Mouse (Mus musculus) embryonic facial prominence, embryonic 12.5 days (tissue): ENCODE measurements around the gene Bmp8a. TPM values are rescaled to one million over a fixed set of nuclear protein-coding genes. Genes with fewer than 3 reads are reported as not detected.
"Not testable (repeated sequence)": the region's sequence is repeated elsewhere in the genome, so short reads cannot be mapped to it uniquely, and the experiment has no call there.

ENCODE experiments used
- ATAC-seq: fragments of 200-750 bp; cut with Nextera tagmentation; 2 replicates; pipeline ENCODE4 v1.8.0; 2017; ENCODE audit not compliant: insufficient number of reproducible peaks, insufficient read depth, low FRiP score, low TSS enrichment
- H3K27ac ChIP-seq: fragments of 300-500 bp; sonication (generic); 2 replicates; pipeline ENCODE4 v1.5.1; 2016; ENCODE audit warnings: mild to moderate bottlenecking
- H3K27me3 ChIP-seq: fragments of 300-500 bp; sonication (generic); 2 replicates; pipeline ENCODE4 v1.6.1; 2016; ENCODE audit warnings: mild to moderate bottlenecking, moderate library complexity
- H3K36me3 ChIP-seq: fragments of 300-500 bp; sonication (generic); 2 replicates; pipeline ENCODE4 v1.6.1; 2016; ENCODE audit warnings: mild to moderate bottlenecking
- H3K4me1 ChIP-seq: fragments of 300-500 bp; sonication (generic); 2 replicates; pipeline ENCODE4 v1.6.1; 2016
- H3K4me2 ChIP-seq: fragments of 300-500 bp; sonication (generic); replicated peaks from 2 replicates; pipeline ENCODE4 v1.6.1; 2016; ENCODE audit warnings: mild to moderate bottlenecking, moderate library complexity
- H3K4me3 ChIP-seq: fragments of 300-500 bp; sonication (generic); 2 replicates; pipeline ENCODE4 v1.5.1; 2016; ENCODE audit warnings: mild to moderate bottlenecking
- H3K9ac ChIP-seq: fragments of 300-500 bp; sonication (generic); 2 replicates; pipeline ENCODE4 v1.6.1; 2016; ENCODE audit warnings: mild to moderate bottlenecking, moderate library complexity
- H3K9me3 ChIP-seq: fragments of 300-500 bp; sonication (generic); 2 replicates; pipeline ENCODE4 v1.6.1; 2016; ENCODE audit warnings: mild to moderate bottlenecking, moderate library complexity
- WGBS: fragments of 180-500 bp; shearing (Covaris S2); methylation state at CpG from one replicate; pipeline ENCODE4 v1.1.7; 2016; 5-methylcytosine and 5-hydroxymethylcytosine counted together
- polyA plus RNA-seq: library from polyadenylated mRNA; unstranded; fragments of >200 nt; fragmentation: Nextera tagmentation; extraction: Ambion mirVana; gene quantifications from 2 replicates; pipeline ENCODE4 v1.2.1, GENCODE M21; 2016

Gene Bmp8a
- polyA plus RNA-seq, 1 experiment from 2014 or later: 0.10 TPM

DNA sequence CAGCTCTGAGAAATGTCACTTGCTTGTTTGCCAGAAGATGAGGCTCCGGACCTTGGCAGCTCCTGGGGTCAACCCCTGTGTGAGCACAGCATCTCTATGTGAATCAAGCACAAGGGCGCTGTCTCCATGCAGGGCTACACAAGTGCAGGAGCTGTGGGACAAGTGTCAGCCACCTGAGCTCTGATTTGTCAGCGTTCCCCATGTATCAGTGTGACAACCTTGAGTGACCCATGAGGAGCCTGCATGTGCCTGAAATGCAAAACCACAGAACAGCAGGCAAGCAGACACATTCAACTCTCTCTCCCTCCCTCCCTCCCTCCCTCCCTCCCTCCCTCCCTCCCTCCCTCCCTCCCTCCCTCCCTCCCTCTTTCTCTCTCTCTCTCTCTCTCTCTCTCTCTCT lies 15.4 kb downstream of the Bmp8a start:
- no peak for ATAC-seq
- 55% methylated on average over 3 of the region's 3 CpGs for WGBS

DNA sequence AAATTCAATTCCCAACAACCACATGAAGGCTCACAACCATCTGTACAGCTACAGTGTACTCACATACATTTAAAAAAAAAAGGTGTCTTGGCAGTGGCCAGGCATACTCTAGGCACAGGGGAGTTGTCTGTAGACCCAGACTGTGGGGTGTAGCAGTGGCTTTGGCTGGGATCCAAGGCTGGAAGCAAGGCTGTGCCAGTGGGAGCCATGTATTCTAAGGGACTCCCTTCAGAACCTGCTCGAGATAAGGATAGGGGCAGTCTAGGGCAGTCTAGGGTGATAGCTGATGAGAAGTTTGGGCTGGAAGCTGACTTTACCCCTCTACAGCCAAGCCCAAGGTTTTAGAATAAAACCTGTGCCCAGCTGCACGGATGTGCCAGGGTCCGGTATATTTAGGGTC lies 17.0 kb downstream of the Bmp8a start:
- Histone ChIP-seq H3K4me1 (no peaks in the 10 kb centered on the region), H3K9ac (no peak overlapping the region), H3K9me3 (no peaks in the 10 kb centered on the region), H3K27me3 (peaks cover 25% of the 10 kb centered on the region), H3K4me3 (no peak overlapping the region), H3K36me3 (no peaks in the 10 kb centered on the region), H3K27ac (no peak overlapping the region), H3K4me2 (no peak overlapping the region)
- 69% methylated on average over 3 of the region's 3 CpGs for WGBS
- no peak for ATAC-seq

More for the DNA sequence above, 15.4 kb downstream of the Bmp8a start:
- H3K4me3 ChIP-seq: no peak overlapping the region
- no peak overlapping the region for H3K9ac ChIP-seq
- no peak overlapping the region for H3K4me2 ChIP-seq
- no peak overlapping the region for H3K27ac ChIP-seq
- peaks cover 17% of the 10 kb centered on the region for H3K27me3 ChIP-seq
- H3K36me3 ChIP-seq: no peaks in the 10 kb centered on the region
- H3K4me1 ChIP-seq: no peaks in the 10 kb centered on the region
- no peaks in the 10 kb centered on the region for H3K9me3 ChIP-seq

DNA sequence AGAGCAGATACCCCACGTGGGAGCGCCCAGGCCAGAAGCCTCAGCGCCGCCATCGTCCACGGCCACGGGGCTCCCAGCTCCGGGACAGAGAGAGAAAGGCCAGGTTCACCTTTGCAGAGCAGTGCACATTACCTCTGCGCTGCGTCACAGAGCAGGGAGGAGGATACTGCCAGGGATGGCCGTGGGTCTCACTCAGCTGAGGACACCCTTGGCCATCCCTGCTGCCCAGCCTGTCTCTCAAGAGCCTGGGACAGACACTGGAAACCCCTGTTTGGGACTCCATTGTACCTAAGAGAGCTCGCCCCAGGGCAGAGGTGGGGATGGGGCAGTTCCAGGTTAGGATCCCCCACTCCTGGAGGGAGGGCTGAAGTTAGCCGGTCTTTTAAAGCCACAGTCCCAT lies 19.5 kb downstream of the Bmp8a start, which contains the start of gene Oxct2a:
Gene Oxct2a, minus strand, starts transcription at position 101 of the 400 bp plus-strand sequence.
- no peak for ATAC-seq
- Histone ChIP-seq H3K9ac (no peak within 1 kb of the TSS), H3K4me3 (peak within 1 kb of the TSS; percentile 28), H3K36me3 (no peaks in the 10 kb centered on the region), H3K4me1 (no peaks in the 10 kb centered on the region), H3K4me2 (peak within 1 kb of the TSS; percentile 48), H3K9me3 (no peaks in the 10 kb centered on the region), H3K27ac (no peak within 1 kb of the TSS), H3K27me3 (peaks cover 28% of the 10 kb centered on the region)
- 15% methylated on average over 13 of the region's 13 CpGs for WGBS

DNA sequence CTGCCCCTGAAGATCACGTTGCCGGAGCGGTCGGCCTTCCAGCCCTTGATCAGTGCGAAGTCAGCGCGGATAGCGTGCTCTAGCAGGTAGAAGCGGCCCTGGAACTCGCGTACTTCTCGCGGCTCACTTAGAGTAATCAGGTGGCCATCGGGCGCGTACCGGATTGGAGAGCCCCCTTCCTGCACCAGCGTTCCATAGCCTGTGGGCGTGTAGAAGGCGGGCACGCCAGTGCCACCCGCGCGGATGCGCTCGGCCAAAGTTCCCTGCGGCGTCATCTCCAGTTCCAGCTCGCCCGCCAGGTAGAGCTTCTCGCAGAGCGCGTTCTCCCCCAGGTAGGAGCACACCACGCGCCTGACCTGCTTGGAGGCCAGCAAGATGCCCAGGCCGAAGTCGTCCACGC lies 20.1 kb downstream of the Bmp8a start:
- H3K27ac ChIP-seq, H3K36me3 ChIP-seq, H3K4me1 ChIP-seq, H3K9me3 ChIP-seq, ATAC-seq, H3K9ac ChIP-seq: not testable (repeated sequence)
- 12% methylated on average over 30 of the region's 38 CpGs for WGBS
- Histone ChIP-seq H3K4me2 (peak overlapping the region; percentile 48), H3K4me3 (peak overlapping the region; percentile 28), H3K27me3 (peaks cover 28% of the 10 kb centered on the region)

DNA sequence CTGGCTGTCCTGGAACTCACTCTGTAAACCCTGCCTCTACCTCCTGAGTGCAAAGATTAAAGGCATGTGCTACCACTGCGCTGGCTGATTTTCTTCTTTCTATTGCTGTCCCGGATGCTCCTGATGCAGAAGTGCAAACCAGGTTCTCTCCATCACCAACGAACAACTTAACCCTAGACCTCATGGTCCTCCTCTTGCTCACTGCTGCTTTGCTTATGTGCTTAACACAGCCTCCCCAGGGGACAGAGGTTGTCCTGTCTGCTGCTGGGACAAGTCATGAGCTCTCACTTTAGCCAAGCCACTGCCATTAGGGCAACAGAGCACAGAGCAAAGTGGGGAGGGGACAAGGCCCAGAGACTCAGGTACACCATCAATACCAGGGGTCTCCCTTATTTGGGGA lies 28.6 kb downstream of the Bmp8a start:
- Histone ChIP-seq H3K4me2 (no peak overlapping the region), H3K27ac (no peak overlapping the region), H3K4me1 (no peaks in the 10 kb centered on the region), H3K36me3 (no peaks in the 10 kb centered on the region), H3K27me3 (no peaks in the 10 kb centered on the region), H3K4me3 (no peak overlapping the region), H3K9me3 (no peaks in the 10 kb centered on the region), H3K9ac (no peak overlapping the region)
- WGBS: 87% methylated on average over 3 of the region's 3 CpGs
- no peak for ATAC-seq

DNA sequence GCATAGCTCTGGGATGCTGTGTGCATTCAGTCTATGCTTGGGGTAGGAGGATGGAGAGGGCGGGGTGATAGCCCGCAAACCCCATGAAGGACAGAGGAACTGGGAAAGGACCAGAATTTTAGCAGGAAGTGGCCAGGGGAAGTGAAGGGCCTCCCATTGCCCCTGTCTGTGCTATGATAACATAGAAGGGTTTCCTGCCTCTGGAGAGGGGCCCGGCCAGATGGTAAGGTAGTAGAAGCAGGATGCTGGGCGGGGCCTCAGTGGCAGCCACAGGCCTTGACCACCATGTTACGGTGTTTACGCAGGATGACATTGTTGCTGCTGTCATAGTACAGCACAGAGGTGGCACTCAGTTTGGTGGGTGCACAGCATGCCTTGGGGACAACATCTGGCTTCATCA lies 30.0 kb downstream of the Bmp8a start:
- ATAC-seq: no peak

DNA sequence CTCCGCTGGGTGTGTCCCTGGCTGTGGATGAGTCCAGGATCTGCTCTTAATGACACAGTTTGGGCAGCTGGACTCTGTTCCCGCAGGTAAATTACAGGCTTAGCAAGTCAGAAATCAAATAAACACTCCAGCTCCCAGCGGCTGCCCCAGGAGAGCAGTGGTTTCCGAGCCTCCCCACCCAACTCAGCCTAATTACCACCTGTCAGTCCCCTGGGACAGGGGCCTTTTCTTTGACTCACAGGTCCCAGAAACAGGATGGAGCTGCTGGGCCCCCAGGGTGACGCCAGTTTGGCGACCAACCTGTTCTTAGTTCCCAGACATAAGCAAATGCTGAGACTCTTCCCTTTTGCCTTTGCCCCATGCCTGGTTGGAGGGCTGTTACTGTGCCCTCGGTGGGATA lies 31.2 kb downstream of the Bmp8a start:
- H3K36me3 ChIP-seq: no peaks in the 10 kb centered on the region
- no peaks in the 10 kb centered on the region for H3K4me1 ChIP-seq
- no peaks in the 10 kb centered on the region for H3K27me3 ChIP-seq
- no peak overlapping the region for H3K9ac ChIP-seq
- H3K9me3 ChIP-seq: no peaks in the 10 kb centered on the region
- WGBS: 66% methylated on average over 7 of the region's 7 CpGs
- H3K4me3 ChIP-seq: no peak overlapping the region
- ATAC-seq: no peak
- H3K4me2 ChIP-seq: no peak overlapping the region
- H3K27ac ChIP-seq: no peak overlapping the region

More for the DNA sequence above, 30.0 kb downstream of the Bmp8a start:
- H3K4me1 ChIP-seq: no peaks in the 10 kb centered on the region
- H3K4me3 ChIP-seq: no peak overlapping the region
- no peak overlapping the region for H3K4me2 ChIP-seq
- no peak overlapping the region for H3K27ac ChIP-seq
- no peak overlapping the region for H3K9ac ChIP-seq
- no peaks in the 10 kb centered on the region for H3K9me3 ChIP-seq
- H3K27me3 ChIP-seq: no peaks in the 10 kb centered on the region
- no peaks in the 10 kb centered on the region for H3K36me3 ChIP-seq
- 86% methylated on average over 6 of the region's 6 CpGs for WGBS

DNA sequence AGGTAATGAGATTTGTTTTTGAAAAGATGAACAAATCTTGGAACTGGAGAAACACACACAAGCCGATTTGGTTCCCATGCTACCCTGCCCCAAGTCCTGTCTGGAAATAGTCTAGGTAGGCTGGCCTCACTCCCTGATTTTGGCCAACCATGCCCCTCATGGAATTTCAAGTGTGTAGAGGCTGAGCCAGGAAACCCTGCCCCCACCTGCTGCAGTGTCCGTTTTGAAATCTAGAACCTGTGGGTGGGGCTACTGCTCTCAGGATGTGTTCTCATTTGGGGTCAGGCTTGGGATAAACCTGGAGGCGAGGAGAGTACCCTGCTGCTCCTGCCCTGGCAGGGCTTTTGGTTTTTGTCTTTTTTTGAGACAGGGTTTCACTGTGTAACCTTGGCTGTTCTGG lies 34.8 kb downstream of the Bmp8a start:
- Histone ChIP-seq H3K9me3 (no peaks in the 10 kb centered on the region), H3K9ac (no peak overlapping the region), H3K36me3 (peaks cover 12% of the 10 kb centered on the region), H3K27ac (no peak overlapping the region), H3K27me3 (no peaks in the 10 kb centered on the region), H3K4me2 (no peak overlapping the region), H3K4me3 (no peak overlapping the region), H3K4me1 (no peaks in the 10 kb centered on the region)
- no peak for ATAC-seq
- 47% methylated on average over 3 of the region's 3 CpGs for WGBS

DNA sequence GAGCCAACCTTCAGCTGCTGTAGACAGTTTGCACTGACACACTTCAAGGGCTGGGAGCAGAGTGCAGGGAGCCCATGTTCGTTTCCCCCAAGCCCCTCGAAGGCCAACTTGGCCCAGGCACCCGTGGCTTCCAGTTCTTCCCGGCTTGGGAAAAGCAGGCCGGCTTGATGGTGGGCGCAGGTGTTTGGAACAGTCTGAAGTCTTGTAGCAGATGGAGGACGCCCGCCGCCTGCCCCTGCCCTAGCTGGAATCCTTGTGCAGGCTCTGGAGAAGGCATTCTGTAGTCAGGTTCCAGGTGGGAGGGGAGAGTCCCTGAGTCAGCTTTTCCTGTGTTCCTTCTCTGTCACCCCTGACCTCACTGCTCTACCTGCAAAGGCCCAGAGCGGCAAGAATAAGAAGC lies 36.1 kb downstream of the Bmp8a start:
- Histone ChIP-seq H3K4me1 (no peaks in the 10 kb centered on the region), H3K36me3 (peaks cover 25% of the 10 kb centered on the region), H3K4me2 (no peak overlapping the region), H3K4me3 (no peak overlapping the region), H3K9me3 (no peaks in the 10 kb centered on the region), H3K9ac (no peak overlapping the region), H3K27me3 (no peaks in the 10 kb centered on the region), H3K27ac (no peak overlapping the region)
- ATAC-seq: no peak
- WGBS: 87% methylated on average over 10 of the region's 10 CpGs

DNA sequence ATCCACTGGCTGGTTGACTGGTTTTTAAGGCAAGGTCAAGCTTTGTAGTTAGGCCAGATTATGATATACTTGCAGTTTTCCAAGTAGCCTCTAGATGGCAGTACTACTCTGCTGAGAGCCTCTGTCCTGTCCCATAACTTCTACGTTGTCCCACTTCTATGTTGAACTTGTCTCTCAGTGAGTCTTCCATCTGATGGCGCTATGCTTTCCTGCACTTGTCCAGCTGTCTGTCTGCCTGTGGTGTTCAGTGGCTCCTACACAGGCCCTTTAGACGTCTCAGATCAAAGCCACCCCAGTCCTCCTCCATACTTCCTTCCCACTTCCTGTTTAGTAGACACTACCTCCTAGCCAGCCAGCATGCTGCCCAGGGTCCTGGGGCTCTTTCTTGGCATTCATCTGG lies 37.3 kb downstream of the Bmp8a start:
- peaks cover 28% of the 10 kb centered on the region for H3K36me3 ChIP-seq
- no peaks in the 10 kb centered on the region for H3K4me1 ChIP-seq
- H3K4me2 ChIP-seq: no peak overlapping the region
- 28% methylated on average over 3 of the region's 3 CpGs for WGBS
- no peaks in the 10 kb centered on the region for H3K27me3 ChIP-seq
- H3K9me3 ChIP-seq: no peaks in the 10 kb centered on the region
- no peak overlapping the region for H3K9ac ChIP-seq
- H3K4me3 ChIP-seq: no peak overlapping the region
- no peak overlapping the region for H3K27ac ChIP-seq
- 0 out of 2 replicates have a peak, but pooled peaks have one; percentile 35 for ATAC-seq

DNA sequence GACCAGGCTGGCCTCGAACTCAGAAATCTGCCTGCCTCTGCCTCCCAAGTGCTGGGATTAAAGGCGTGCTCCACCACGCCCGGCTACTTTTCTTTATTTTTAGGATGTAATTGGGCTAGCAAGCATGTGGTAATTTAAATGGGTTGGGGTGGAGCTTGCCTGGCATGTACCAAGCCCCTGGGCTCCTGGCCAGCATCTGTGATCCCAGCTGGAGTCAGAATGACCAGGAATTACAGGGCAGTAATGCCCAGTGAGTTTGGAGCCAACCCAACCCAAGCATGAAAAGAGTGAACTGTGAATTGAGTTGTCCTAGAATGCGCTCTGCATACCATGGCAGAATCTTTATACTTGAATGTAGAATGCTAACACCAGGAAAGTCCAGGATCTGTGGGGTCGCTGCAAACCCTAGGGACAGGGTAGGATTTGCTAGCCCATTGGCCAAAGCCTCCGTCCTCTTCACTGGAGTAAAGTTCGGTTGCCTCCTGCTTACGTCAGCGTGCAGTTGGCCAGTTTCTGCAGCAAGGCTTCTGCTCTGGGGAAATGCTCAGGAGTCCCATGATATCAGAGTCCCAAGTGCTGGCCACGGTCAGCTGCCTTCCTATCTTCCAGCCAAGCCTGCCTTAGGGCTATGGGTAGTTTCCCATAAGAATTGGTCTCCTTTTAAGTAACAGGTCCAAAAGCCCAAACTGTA lies 43.9 kb downstream of the Bmp8a start:
- no peak overlapping the region for H3K27ac ChIP-seq
- ATAC-seq: no peak
- no peaks in the 10 kb centered on the region for H3K4me1 ChIP-seq
- H3K36me3 ChIP-seq: peaks cover 85% of the 10 kb centered on the region
- no peak overlapping the region for H3K4me2 ChIP-seq
- no peak overlapping the region for H3K4me3 ChIP-seq
- 96% methylated on average over 11 of the region's 11 CpGs for WGBS
- H3K27me3 ChIP-seq: no peaks in the 10 kb centered on the region
- H3K9me3 ChIP-seq: no peaks in the 10 kb centered on the region
- no peak overlapping the region for H3K9ac ChIP-seq

DNA sequence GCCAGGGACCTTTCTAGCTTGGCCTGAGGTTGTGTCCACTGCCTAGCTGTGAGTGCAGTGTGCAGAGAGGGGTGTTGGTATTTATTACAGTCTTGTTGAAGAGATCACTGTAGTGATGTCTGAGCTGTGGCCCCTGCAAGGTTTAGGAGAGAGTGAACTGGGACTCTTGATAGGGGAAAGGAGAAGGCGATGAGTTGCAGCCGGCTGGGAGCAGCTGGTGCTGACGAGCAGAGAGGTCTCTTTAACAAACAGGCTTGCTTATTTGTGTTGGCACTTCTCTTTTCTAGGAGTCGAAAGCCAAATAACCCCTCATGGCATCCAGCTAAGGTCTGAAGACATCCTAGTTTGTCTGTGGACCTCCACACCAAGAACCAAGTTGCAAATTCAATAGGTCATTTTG lies 44.8 kb downstream of the Bmp8a start:
- ATAC-seq: no peak
- Histone ChIP-seq H3K4me1 (no peaks in the 10 kb centered on the region), H3K9ac (no peak overlapping the region), H3K4me2 (no peak overlapping the region), H3K27me3 (no peaks in the 10 kb centered on the region), H3K27ac (no peak overlapping the region), H3K4me3 (no peak overlapping the region), H3K36me3 (peaks cover 85% of the 10 kb centered on the region), H3K9me3 (no peaks in the 10 kb centered on the region)
- 93% methylated on average over 4 of the region's 4 CpGs for WGBS
